Mouse (Mus musculus) inflammation-experienced regulatory T-cells, adult 6 months (primary cell): Measurements from ENCODE around the gene Inpp5f. TPM values are rescaled to one million over a fixed set of nuclear protein-coding genes. Genes with fewer than 3 reads are reported as not detected.
"Not testable (repeated sequence)": the region's sequence is repeated elsewhere in the genome, so short reads cannot be mapped to it uniquely, and the experiment has no call there.

Source experiments
- ATAC-seq: one replicate; pipeline ENCODE4 v1.8.0; 2017
- polyA plus RNA-seq, 3 experiments: library from polyadenylated mRNA; unstranded; fragments of 100-300 nt; shearing (Covaris generic); gene quantifications; one replicate each; pipeline ENCODE4 v1.2.1; 2017

The Inpp5f gene
- polyA plus RNA-seq, 3 experiments from 2014 or later = 25.9 to 56.5 (median 44.2) TPM

DNA sequence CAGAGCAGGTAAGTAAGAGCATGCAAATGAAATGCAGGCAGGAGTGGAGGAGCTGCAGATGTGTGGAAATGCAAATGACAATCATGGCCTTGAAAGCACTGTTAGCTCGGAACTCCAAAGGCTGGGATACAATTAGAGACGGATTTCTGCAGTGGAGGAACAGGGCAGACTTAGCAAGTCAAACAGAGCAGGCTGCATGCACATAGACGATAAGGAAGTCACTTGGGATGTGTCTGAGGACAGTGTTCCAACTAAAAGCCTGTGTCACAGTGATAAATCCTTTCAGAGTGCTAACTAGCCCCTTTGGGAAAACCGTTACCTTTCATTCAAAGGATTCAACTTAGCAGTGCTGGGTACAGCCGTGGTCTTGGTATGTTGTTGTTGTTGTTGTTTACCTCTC lies 56.7 kb downstream of the Inpp5f start:
- no peak for ATAC-seq

- ATAC-seq = peak; percentile 32
These were observed 57.7 kb downstream of the Inpp5f start for GRCm38 (mm10) chr7:128668831-128669230.

GRCm38 (mm10) chr7:128671952-128672351 lies 60.8 kb downstream of the Inpp5f start:
- ATAC-seq = peak; percentile 14

GRCm38 (mm10) chr7:128672408-128673010 lies 61.4 kb downstream of the Inpp5f start:
- ATAC-seq = no peak

DNA sequence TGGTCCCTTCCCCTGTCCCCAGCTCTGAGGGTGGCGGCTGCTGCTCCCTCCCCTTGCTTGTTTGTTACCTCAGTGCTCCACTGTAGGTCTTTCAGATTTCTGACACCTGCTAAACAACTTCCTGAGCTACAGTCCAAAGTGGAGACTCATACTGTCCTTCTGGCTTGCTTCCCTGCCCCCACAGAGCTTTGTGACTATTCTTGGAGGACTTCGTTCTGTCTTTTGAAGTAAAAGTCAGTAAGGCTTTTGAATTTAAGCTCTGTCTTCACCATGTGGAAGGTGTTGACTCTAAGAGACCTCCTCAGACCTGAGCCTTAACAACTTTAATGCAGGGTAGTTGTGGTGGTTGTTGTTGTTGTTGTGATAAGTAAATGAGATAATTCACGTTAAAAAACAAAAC lies 67.4 kb downstream of the Inpp5f start:
- no peak for ATAC-seq

GRCm38 (mm10) chr7:128687821-128688564 lies 76.9 kb downstream of the Inpp5f start:
- peak; percentile 78 for ATAC-seq

DNA sequence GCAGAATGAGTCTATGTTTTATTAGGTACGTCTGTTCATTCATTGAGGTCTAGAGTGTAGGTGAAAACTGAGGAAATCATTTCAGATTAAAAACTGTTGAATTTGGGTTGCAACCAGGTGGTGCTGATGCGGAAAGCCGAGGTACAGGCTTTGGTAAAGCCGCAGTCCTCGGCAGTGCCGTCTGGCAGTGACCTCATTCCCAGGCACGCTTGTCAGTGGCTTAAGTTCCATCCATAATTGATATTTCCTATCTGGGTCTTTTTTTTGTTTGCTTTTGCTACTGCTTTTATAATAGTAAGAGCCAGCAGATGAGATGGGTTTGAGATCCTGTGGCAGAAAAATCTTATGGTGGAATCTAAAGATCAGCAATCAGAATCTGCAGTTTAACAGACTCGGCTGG lies 78.2 kb downstream of the Inpp5f start:
- no peak for ATAC-seq

GRCm38 (mm10) chr7:128690070-128690469 lies 78.9 kb downstream of the Inpp5f start:
- peak; percentile 50 for ATAC-seq

DNA sequence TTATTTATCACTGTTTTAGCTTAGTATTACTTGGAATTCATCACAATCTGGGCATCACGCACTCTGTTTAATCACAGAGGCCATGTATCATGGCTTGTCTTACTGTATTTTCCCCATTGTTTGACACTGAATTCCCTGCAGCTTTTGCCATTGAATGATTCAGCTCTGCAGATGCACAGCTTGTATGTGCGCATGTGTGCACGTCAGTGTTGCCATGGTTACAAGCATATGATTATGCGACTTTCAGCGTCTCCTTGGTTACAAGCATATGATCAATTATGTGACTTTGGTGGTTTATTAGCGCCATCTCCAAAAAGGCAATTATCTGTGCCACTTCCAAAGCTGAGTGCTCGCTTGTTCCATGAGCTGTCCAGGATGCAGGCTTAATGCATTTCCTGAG lies 79.7 kb downstream of the Inpp5f start:
- ATAC-seq = no peak

GRCm38 (mm10) chr7:128692163-128692562 lies 81.0 kb downstream of the Inpp5f start:
- no peak for ATAC-seq

- ATAC-seq = no peak
These were observed 83.7 kb downstream of the Inpp5f start for GRCm38 (mm10) chr7:128694848-128695247.

DNA sequence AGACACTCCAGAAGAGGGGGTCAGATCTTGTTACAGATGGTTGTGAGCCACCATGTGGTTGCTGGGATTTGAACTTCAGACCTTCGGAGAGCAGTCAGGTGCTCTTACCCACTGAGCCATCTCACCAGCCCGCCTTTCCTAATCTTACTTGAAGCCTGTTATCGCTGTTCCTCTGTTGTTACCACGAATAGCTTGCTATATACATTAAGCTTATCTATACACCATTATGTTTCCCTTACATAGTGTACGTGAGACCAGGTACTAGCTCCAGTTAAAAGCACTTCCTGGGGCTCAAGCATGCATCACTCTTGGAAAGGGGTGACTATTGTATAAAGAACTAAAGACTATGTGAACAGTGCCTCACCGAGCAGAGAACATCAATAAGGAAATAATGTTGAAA lies 88.8 kb downstream of the Inpp5f start:
- not testable (repeated sequence) for ATAC-seq

GRCm38 (mm10) chr7:128705735-128706134 lies 94.6 kb downstream of the Inpp5f start:
- peak; percentile 58 for ATAC-seq

GRCm38 (mm10) chr7:128717991-128718390 lies 106.9 kb downstream of the Inpp5f start:
- ATAC-seq = no peak

DNA sequence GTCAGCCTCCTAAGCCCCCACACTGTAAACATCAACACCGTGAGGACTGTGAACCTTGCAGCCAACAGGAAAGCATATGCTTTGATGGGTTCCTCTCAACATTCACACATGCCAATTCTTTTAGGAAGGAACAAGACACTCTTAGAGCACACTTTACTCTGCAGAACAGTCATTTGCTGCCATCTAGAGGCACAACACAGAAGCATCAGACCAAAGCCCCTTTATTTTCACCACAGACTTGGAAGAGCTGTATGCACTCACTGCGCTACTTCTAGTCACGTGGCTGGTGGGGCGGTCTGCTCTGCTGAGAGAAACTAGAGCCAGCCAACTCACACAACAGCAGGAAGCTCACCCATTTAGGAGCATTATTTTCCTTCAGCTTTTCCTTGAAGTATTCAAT lies 113.6 kb downstream of the Inpp5f start:
- peak; percentile 86 for ATAC-seq

GRCm38 (mm10) chr7:128725189-128725588 lies 114.1 kb downstream of the Inpp5f start:
- no peak for ATAC-seq

DNA sequence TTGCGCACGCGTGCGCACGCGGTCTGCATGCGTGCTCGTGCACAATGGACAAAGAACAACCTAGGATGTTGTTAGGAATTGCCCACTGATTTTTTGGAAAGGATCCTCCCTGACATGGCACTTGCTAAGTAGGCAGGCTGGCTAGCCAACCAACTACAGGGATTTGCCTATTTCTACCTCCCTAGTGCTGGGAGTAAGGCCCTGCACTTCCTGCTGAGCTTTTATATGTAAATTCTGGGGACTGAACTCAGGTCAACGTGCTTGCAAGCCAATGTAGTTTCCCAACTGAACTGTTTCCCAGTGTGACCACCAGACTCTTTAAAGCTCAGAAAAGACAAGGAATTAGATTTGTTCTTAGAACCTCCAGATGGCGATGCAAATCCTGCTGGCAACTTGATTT lies 115.9 kb downstream of the Inpp5f start:
- ATAC-seq = no peak

DNA sequence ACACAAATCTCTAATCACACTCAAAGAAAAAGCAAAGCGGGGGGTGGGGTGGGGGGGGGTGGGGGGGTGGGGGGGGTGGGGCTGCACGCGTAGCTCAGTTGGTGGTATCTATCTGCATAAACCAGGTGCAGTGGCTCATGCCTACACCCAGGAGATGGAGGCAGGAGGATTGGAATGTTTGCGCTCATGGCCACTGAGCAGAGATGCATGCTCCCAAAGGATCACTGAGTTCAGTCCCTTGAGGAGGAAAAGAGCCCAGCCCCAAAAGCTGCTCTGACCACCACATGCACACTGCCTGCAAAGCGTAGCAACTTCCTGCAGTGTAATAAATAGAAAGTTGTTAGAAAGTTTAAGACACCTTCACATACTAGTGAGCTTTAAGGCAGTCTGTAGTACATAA lies 116.6 kb downstream of the Inpp5f start:
- ATAC-seq = no peak

- ATAC-seq = peak; percentile 29
These were observed 117.6 kb downstream of the Inpp5f start for GRCm38 (mm10) chr7:128728738-128729137.

DNA sequence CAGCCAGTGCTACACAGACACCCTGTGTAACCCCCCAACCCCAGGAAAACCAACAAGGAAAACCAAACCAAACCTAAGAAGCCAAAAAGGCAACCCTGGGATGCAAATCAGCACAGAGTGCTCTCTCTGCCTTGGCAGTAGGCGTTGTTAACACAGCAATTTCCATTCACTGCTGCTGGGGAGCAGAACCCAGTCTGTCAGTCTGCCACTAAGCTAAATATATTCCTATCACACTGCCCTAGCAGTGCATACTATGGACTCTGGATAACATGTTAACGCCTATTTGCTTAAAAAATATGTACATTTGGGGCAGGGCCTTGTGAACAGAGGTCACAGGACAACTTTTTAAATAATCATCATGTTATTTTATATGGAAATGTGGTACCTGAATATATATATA lies 120.5 kb downstream of the Inpp5f start:
- peak; percentile 33 for ATAC-seq

- peak; percentile 49 for ATAC-seq
These were observed 126.9 kb downstream of the Inpp5f start for GRCm38 (mm10) chr7:128738041-128738440.

DNA sequence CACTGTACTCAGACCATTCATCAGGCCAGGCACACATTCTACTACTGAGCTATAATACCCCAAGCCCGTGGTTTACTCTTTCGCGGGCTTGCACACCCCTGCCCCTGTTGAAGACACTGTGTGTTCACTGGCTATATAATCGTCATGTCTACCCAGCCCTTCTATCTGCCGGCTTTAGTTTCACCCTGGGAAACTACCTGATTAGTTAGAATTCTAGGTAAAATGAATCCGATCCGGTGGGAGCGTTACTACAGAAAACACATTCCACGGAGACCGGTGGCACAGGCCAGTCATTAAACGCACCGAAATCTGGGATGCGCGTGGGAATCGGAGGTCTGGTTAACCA lies 128.0 kb downstream of the Inpp5f start:
- peak; percentile 20 for ATAC-seq

DNA sequence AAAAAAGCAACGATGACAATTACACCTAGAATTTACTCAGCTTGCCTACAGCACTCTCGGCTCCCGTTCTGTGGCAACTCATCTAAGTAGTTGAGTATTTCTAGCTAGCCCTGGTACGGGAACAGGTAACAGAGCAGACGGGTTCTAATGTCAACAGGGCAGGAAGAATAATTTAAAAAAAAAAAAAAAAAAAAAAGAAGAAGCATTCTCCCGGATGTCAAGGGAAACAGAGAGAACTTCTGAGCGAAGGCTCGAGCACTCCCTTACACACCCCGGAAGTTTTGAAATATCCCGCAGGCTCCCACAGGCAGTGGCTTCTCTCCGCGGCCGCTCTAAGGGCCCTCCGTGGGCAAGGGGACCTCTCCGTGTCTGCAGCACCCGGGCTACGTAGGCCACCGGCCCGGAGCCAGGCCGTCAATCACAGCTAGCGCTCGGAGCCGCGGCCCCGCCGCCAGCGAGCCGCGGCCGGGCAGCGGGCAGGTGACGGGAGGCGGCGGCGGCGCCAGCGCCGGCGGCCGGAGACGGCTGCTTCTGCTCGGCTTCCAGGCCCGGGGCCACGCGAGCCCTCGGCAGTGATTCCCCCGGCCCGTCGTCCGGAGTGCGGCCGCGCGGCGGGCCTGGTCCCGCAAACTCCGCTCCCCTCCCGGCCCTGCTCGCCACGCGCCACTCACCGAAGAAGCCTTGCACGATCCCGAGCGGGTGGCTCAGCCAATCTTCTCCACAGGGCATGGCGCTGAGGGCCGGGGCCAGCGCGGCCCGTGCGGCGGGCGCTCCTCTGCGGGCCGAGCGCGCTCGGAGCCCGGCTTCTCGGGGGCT lies 128.5 kb downstream of the Inpp5f start:
- peak; percentile 62 for ATAC-seq

- peak; percentile 41 for ATAC-seq
These were observed 129.2 kb downstream of the Inpp5f start, which contains the start of gene Mcmbp for GRCm38 (mm10) chr7:128740334-128740733. Gene Mcmbp, minus strand, starts transcription at chr7:128740495.
